Mouse (Mus musculus): ENCODE results near the gene Slc2a4. TPM values are rescaled to one million over a fixed set of nuclear protein-coding genes. Genes with fewer than 3 reads are reported as not detected.
A peak's percentile ranks its signal among the peaks of the same experiment; 100 is the strongest.

Slc2a4 gene
- total RNA-seq (2022), result 100 to 1,000 TPM; 435 to 503 (median 470) TPM

- DNase-seq (ENCODE audit: low spot score), result peak; percentile 91
Measured at GRCm38 (mm10) chr11:69948066-69948762, at the start of gene Slc2a4. TSS of gene Slc2a4 (minus strand) at chr11:69948188.

- DNase-seq (ENCODE audit: low spot score), result peak; percentile 82
Measured at GRCm38 (mm10) chr11:69997070-69997509, 49.1 kb upstream of the Slc2a4 start.

- DNase-seq (ENCODE audit: low spot score), result no peak
Measured at GRCm38 (mm10) chr11:69996161-69997061, 48.4 kb upstream of the Slc2a4 start.

DNA sequence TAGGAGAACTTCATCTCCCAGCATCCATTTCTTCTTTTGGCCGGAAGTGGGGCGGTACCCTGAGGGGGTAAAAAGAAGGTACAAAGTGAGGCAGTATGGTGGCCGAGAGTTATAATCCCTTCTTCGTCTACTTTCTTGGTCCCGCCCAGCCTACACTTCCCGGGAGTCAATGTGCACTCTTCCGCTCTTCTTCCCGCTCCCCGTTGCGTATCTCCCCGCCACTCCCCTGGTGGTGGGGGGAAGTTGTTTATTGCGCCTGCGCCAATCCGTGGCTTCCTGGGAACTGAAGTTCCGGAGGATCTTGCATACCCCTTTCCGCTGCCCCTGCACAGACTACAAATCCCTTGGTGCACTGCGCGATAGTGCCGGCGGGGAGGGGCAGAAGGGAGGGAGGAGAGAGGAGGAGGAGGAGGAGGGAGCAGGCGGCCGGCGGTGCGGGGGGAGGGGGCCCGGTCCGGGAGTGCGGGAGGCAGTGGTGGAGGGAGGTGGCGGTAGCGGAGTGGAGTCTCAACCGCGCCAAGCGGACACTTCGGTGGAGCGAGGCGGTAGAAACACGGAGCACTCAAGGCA lies 47.5 kb upstream of the Slc2a4 start, which contains the start of gene Phf23:
TSS of gene Phf23 (plus strand) at position 387 of the 570 bp plus-strand sequence.
- peak; percentile 99 for DNase-seq (ENCODE audit: low spot score)

- no peak for DNase-seq (ENCODE audit: low spot score)
Measured at GRCm38 (mm10) chr11:69994401-69995090, 46.6 kb upstream of the Slc2a4 start.

DNA sequence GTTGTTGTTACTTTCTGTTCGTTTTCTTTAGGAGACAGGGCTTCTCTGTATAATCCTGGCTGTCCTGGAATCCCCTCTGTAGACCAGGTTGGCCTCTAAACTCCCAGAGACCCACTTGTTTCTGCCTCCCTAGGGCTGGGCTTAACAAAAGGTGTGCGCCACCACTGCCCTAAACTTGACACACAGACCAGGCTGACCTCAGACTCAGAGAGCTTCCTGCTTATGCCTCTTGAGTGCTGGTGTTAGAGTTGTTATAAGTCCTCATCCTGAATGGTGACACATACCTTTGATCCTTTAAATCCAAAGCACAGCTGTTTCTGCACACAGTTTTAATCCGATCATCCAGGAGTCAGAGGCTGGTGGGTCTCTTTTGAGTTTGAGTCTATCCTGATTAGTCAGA lies 44.9 kb upstream of the Slc2a4 start:
- no peak for DNase-seq (ENCODE audit: low spot score)

DNA sequence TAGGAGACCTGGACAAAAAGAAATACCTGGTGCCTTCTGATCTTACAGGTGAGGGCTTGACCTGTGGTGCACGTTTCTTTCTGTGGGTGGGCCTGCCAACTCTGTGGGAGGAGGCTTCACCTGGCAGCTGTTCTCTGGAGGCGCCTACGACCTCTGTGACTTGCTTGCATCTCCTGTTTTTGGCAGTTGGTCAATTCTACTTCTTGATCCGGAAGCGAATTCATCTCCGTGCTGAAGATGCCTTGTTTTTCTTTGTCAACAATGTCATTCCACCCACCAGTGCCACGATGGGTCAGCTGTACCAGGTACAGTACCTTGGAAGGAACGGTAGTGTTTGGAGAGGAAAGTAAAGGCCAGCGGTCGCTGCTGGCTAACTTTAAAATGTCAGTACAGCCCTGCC lies 44.4 kb upstream of the Slc2a4 start:
- no peak for DNase-seq (ENCODE audit: low spot score)

DNA sequence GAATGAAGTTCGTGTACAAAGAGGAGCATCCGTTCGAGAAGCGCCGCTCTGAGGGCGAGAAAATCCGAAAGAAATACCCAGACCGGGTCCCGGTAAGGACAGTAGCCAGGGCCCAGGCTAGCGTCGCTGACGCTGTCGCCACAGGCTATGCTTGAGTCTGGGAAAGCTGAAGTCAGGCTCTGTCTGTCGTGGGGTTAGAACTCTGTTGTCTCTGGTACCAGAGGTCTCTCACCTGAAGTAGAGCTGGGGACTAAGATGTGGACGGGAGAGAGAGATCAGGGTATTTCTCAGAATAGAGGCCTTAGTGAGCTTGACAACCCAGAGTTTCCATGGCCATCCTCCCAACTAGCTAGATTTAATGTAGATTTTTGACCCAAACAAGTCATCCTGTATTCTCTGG lies 43.7 kb upstream of the Slc2a4 start:
- DNase-seq (ENCODE audit: low spot score), result no peak

DNA sequence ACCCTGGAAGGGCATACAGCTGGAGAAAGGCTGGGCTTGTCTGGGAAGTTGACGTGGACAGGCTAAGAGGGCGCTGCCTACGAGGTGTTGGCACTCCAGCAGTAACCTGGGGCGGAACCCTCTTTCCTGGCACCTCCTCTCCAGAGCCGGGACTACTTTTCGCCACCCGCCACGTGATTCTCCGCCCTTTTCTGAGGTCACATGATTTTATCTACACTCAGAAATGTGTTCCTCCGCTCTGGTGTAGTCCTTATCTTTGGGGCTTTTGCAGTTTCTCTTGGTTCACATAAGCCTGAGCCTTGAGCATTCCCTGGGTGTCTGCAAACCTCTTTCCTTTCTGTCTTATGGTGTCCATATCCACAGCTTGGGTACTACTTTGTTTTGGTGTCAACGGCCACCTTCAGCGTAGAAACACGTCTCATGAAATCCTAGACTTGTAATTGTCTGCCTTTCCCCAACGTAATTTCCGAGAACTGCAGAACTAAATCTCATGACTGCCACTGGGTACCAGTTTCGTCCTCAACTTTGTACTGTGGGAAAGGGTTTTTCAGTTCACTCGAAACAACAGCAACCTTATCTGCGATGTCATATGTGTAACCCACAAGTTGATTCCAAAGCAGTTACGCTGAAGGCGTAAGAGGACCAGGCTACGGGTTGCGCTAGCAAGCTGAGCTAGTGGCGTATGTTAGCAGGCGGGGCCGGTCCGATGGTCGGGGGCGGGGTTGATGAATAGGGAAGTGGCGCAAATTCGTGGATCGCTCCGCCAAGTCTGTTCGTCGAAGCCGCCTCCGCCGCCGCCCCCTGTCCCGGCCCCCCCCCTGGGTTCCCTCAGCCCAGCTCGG lies 43.1 kb upstream of the Slc2a4 start, which contains the start of gene Gabarap:
TSS of gene Gabarap (plus strand) at position 294 of the 842 bp plus-strand sequence.
- DNase-seq (ENCODE audit: low spot score), result peak; percentile 98

- no peak for DNase-seq (ENCODE audit: low spot score)
Measured at GRCm38 (mm10) chr11:69989949-69990348, 42.0 kb upstream of the Slc2a4 start.

DNA sequence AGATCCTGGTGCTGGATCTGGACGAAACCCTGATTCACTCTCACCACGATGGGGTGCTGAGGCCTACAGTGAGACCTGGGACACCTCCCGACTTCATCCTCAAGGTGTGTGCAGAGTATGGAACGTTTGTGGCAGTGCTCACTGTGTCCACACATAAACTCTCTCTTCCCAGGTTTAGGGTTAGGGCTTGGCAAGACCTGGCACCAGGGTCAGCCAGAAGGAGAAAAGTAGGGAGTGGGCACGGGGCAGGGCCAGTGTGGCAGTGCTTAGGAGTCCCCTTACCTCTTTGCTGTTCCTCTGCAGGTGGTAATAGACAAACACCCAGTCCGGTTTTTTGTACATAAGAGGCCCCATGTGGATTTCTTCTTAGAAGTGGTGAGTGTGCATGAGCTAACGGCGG lies 36.4 kb upstream of the Slc2a4 start:
- no peak for DNase-seq (ENCODE audit: low spot score)

DNA sequence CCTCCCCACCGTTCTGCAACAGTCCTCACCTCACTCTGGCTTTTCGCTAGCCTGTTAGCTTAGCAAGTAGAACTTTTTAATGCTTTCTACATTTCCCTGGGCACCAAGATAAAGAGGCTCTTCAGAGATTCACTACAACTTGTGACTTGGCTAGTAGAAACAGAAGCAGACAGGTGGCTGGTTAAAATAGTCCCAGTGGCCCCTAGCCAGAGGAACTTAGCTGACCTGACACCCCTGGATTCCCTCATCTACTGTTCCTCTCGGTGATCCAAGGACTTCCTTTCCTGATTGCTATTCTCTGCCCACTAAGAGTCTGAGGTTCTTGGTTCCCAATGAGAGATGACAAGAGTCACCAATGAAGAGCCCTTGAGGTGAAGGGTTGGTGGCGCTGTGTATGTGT lies 35.4 kb upstream of the Slc2a4 start:
- DNase-seq (ENCODE audit: low spot score), result peak; percentile 46

DNA sequence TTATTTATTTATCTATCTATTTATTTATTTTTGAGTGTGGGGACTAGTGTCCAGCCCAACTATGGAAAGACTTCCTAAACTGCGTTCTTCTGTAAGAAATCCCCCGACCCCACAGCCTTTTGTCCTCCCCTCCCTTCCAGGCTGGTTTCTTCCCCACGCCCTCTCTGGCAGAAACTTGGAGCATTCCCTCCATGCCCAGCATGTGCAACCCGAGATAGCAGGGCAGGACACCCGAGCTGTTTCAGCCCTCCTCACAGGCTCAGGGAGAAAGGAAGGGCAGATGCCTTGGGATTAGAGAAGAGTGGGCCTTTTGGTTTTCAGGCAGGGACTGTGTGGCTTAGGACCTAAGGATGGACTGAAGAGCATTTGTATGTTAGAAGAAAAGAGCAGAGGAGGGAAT lies 34.9 kb upstream of the Slc2a4 start:
- DNase-seq (ENCODE audit: low spot score), result peak; percentile 32

DNA sequence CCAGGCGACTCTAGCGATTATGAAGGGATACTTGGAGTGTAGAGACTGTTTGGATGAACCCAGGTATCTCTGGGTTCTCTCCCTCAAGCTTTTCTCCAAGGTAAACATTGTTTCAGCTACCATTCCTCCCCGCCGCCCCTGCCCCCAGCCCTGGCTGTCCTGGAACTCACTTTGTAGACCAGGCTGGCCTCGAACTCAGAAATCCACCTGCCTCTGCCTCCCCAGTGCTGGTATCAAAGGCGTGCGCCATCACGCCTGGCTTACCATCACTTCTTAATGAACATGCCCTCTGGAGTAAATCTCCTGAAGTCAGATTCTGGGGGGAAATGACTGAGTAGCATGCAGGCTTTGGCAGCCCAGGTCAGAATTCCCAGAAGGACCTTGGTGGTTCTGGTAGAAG lies 34.2 kb upstream of the Slc2a4 start, which contains the start of gene Elp5:
TSS of gene Elp5 (minus strand) at position 293 of the 400 bp plus-strand sequence.
- no peak for DNase-seq (ENCODE audit: low spot score)

DNA sequence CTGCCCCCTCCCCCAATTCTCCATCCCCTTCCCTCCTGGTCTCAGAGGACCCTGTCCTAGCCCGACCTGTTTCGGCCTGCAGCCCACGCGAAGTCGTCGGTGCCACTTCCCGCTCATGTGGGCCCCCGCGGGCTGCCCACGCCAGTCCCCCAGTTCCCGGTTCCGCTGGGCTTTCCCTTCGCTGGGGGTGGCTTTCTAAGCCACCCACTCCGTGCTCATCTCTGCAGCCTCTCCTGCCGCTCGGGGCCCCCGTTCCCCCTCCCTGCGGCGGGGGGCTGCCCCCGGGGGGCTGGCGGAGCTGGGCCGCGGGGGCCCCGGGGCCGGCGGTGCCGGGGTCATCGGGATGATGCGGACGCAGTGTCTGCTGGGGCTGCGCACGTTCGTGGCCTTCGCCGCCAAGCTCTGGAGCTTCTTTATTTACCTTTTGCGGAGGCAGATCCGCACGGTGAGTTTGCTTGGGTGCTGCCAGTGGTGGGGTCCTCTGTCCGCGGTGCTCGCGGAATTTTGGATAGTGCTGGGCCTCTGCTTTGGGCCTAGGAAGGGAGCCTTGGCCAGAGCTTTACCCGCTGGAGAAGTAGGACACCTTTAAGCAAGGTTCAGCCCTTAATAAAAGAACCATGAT lies 33.3 kb upstream of the Slc2a4 start, which contains the start of gene Ctdnep1:
TSS of gene Ctdnep1 (plus strand) at position 16 of the 622 bp plus-strand sequence.
- DNase-seq (ENCODE audit: low spot score), result no peak

GRCm38 (mm10) chr11:69980196-69981140 lies 32.5 kb upstream of the Slc2a4 start:
- DNase-seq (ENCODE audit: low spot score), result peak; percentile 99

- no peak for DNase-seq (ENCODE audit: low spot score)
Measured at GRCm38 (mm10) chr11:69979827-69980195, 31.8 kb upstream of the Slc2a4 start.

DNA sequence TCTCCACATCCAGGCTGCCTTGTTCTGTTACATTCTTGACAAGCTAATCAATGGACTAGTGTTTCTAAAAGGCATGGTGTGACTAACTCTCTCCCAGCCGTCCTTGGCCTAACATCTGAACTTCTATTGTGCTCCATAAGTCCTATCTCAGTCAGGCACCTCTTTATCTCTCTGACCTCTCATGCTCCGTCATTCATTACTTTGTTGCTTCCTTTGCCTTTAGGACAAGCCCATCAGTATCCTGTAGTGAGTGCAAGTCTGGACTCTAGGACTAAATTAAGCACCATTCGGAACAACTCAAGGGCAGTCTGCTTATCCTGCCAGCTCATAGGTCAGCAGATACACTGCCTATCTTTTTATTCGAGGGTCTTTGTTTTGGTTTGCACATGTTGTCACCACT lies 28.3 kb upstream of the Slc2a4 start:
- DNase-seq (ENCODE audit: low spot score), result no peak

DNA sequence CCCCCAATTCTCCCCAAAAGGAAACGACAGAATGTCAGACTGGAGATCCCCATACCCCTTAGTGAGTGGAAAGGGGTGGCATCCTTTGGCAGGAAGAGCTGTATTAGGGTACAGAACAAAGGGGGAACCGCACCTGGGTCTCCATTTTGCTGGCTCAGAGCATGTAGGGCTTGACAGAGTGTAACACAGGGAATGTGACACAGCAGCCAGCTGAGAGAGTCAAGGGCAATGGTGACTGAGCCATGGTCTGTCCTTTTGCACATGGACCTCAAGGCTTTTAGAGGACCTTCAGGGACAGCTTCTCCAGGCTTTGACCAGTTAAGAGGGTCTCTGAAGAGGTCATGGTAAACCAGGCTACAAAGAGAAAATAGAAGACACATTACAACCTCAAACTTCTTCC lies 26.9 kb upstream of the Slc2a4 start:
- DNase-seq (ENCODE audit: low spot score), result no peak
